Mouse (Mus musculus): ENCODE measurements at regions not wholly inside any gene's neighbourhood (a gene's known extent, or its start where the extent isn't known, plus 50 kb on each side); places are given as distances from the start of the nearest gene placed in this dataset.
A peak's percentile ranks its signal among the peaks of the same experiment; 100 is the strongest.

GRCm38 (mm10) chr9:61765366-61765765, 149.0 kb downstream of the Rplp1 start:
- no peak for DNase-seq (ENCODE audit: low read depth, low spot score)

GRCm38 (mm10) chr9:61757806-61758205, 156.5 kb downstream of the Rplp1 start:
- no peak for DNase-seq (ENCODE audit: low read depth, low spot score)

- DNase-seq (ENCODE audit: low read depth, low spot score) = no peak
Observed at GRCm38 (mm10) chr9:61756801-61757342, 157.5 kb downstream of the Rplp1 start.

- DNase-seq (ENCODE audit: low read depth, low spot score) = no peak
Observed at GRCm38 (mm10) chr9:61756224-61756800, 158.0 kb downstream of the Rplp1 start.

- DNase-seq (ENCODE audit: low read depth, low spot score) = no peak
Observed at GRCm38 (mm10) chr9:61755311-61755710, 159.0 kb downstream of the Rplp1 start.

GRCm38 (mm10) chr9:61753795-61754194, 160.5 kb downstream of the Rplp1 start:
- DNase-seq (ENCODE audit: low read depth, low spot score) = peak; percentile 41

- DNase-seq (ENCODE audit: low read depth, low spot score) = no peak
Observed at GRCm38 (mm10) chr9:61749201-61749600, 165.1 kb downstream of the Rplp1 start.

GRCm38 (mm10) chr9:61748416-61748815, 165.9 kb downstream of the Rplp1 start:
- DNase-seq (ENCODE audit: low read depth, low spot score) = no peak

- DNase-seq (ENCODE audit: low read depth, low spot score) = no peak
Observed at GRCm38 (mm10) chr9:61746401-61746800, 167.9 kb downstream of the Rplp1 start.

GRCm38 (mm10) chr9:61745301-61745801, 169.0 kb downstream of the Rplp1 start:
- DNase-seq (ENCODE audit: low read depth, low spot score) = peak; percentile 13

- DNase-seq (ENCODE audit: low read depth, low spot score) = no peak
Observed at GRCm38 (mm10) chr9:61733540-61733939, 180.8 kb downstream of the Rplp1 start.

GRCm38 (mm10) chr9:61732747-61733146, 181.6 kb downstream of the Rplp1 start:
- no peak for DNase-seq (ENCODE audit: low read depth, low spot score)

- no peak for DNase-seq (ENCODE audit: low read depth, low spot score)
Observed at GRCm38 (mm10) chr9:61728115-61728514, 186.2 kb downstream of the Rplp1 start.

GRCm38 (mm10) chr9:61727651-61728050, 186.7 kb downstream of the Rplp1 start:
- DNase-seq (ENCODE audit: low read depth, low spot score) = peak; percentile 36

GRCm38 (mm10) chr9:61724070-61724469, 190.3 kb downstream of the Rplp1 start:
- DNase-seq (ENCODE audit: low read depth, low spot score) = peak; percentile 69

- DNase-seq (ENCODE audit: low read depth, low spot score) = no peak
Observed at GRCm38 (mm10) chr9:61723021-61723581, 191.2 kb downstream of the Rplp1 start.

GRCm38 (mm10) chr9:61721851-61722250, 192.5 kb downstream of the Rplp1 start:
- no peak for DNase-seq (ENCODE audit: low read depth, low spot score)

GRCm38 (mm10) chr9:61721071-61721470, 193.3 kb downstream of the Rplp1 start:
- DNase-seq (ENCODE audit: low read depth, low spot score) = no peak

- DNase-seq (ENCODE audit: low read depth, low spot score) = no peak
Observed at GRCm38 (mm10) chr9:61720206-61720605, 194.1 kb downstream of the Rplp1 start.

GRCm38 (mm10) chr9:61716751-61717150, 197.6 kb downstream of the Rplp1 start:
- DNase-seq (ENCODE audit: low read depth, low spot score) = no peak

- no peak for DNase-seq (ENCODE audit: low read depth, low spot score)
Observed at GRCm38 (mm10) chr9:61714331-61715035, 199.9 kb downstream of the Rplp1 start.

- DNase-seq (ENCODE audit: low read depth, low spot score) = no peak
Observed at GRCm38 (mm10) chr9:61713806-61714205, 200.5 kb downstream of the Rplp1 start.

- DNase-seq (ENCODE audit: low read depth, low spot score) = no peak
Observed at GRCm38 (mm10) chr9:61711296-61711695, 203.0 kb downstream of the Rplp1 start.

Measured in ES-CJ7 (cell line).